Mouse (Mus musculus): ENCODE results near the gene Hps5.
A peak's percentile ranks its signal among the peaks of the same experiment; 100 is the strongest.

Gene Hps5

DNA sequence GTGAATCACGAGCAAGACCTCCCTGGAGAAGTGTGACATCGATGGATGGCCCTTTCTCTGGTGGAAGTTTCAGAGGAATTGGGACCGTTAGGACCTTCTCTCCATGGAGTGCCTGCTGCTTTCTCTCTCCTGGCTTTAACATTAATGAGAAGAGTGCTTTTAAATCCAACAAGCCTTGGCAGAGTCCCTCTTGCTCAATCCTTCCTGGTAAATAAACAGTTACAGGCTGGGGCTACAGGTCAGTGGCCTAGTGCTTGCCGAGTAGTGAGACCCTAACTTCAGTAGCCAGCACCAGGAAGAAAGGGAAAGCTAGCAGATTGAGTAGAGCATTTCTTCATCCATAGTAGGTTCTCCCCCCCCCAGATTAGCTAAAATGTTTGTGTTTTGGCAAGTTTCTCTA is 63.4 kb downstream of the Hps5 start, which contains the start of gene Saa4:
Gene Saa4 (minus strand): TSS at position 146 of the 400 bp plus-strand sequence.
- no peak for DNase-seq

DNA sequence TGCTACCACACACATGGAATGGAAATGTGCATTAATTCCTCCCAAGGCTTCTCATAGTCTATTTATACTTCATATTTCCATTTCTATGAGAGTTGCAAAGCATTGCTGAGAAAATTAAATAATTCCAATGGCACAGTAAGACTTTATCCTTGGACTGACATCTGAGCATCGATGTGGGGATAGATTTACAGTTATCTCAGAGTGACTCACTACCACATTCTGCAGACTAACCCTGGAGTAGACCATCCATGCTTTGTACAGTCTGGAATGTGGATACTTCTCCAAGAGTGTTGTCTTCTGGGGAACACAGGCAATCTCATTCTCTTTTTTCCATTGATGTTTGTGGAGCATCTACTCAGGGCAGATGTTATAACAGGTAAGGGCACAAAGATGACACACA is 68.3 kb downstream of the Hps5 start:
- no peak for DNase-seq

DNA sequence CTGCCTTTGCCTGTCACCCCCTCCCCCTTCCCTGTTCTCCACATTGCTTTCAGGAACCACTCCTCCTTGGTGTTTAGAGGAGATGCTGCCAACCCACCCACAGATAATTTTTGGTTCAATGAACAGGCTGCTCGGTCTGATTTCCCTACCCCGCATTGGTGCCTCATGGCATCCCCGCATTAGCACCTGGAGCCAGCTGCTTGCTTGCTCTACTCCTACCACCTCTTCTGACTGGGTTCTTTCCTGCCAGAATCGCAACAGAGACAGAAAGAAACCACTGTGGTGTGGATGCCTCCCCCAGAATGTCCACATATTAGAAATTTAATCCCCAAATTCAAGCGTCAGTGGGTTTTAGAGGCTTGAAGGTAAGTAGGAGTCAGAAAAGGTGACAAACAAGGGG is 71.5 kb downstream of the Hps5 start:
- no peak for DNase-seq

DNA sequence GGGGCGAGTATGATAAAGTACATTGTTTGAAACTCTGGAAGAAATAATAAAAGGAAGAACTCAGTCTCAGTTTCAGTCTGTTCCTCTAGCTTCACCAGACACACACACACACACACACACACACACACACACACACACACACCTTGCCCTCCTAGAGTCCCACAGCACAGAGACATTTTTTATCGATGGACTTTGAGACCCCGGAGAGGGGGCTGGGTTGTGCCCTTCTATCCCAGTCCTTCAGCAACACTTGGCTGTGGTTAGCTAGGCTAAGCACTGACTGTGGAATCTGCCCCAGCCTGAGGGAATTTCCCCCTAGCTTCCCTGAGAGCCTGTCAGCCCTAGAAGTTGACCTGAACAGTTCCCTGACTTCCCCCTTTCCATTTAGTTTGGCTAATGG is 72.0 kb downstream of the Hps5 start:
- no peak for DNase-seq

DNA sequence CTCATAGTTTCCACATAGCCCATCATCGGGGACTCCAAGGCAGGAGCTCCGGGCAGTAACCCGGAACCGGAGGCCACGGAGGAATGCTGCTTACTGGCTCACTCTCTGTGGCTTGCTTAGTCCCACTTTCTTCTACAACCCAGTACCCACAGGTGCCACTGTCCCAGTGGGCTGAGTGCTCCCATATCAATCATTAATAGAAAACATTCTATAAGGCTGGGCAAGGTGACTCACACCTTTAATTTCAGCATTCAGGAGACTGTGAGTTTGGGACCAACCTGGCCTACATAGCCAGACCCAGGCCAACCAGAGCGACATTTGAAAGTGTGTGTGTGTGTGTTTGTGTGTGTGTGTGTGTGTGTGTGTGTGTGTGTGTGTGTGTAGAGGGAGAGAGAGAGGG is 72.5 kb downstream of the Hps5 start:
- DNase-seq, result no peak

DNA sequence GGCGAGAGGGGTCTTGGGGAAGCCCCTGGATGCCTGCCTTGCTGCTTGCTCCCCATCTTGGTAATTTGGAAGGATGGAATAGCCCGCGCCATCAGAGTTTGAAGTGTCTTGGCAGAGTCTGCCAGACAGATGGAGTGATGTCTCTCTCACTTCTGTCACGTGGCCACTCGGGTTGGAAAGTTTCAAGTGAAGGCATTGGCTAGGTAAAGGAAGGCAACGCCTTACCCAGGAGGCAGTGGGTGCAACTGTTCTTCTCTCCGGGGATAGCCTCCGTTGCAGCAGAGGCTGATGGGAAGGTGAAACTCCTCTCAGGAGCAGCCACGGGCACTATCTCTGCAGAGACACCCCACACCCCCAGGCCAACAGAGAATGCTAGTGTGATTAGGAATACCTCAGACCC is 75.4 kb downstream of the Hps5 start:
- no peak for DNase-seq

DNA sequence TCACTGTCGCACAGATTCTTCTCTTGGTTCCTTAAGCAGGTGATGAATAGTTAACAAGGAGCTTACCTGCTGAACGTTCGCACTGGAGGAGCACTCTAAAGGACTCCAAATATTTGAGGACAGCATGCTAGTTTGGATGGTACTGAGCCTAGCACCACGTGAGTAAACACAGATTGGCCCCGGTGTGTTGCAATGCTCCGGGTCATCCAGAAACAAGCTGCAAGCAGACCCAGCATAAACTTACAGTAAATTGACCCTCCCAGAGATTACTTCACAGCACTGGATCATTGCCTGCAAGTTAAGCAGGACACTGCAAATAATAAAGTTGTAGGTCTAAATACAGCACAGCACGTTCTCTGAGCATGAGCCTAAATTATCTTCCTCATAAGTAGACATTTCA is 76.3 kb downstream of the Hps5 start:
- DNase-seq, result no peak

DNA sequence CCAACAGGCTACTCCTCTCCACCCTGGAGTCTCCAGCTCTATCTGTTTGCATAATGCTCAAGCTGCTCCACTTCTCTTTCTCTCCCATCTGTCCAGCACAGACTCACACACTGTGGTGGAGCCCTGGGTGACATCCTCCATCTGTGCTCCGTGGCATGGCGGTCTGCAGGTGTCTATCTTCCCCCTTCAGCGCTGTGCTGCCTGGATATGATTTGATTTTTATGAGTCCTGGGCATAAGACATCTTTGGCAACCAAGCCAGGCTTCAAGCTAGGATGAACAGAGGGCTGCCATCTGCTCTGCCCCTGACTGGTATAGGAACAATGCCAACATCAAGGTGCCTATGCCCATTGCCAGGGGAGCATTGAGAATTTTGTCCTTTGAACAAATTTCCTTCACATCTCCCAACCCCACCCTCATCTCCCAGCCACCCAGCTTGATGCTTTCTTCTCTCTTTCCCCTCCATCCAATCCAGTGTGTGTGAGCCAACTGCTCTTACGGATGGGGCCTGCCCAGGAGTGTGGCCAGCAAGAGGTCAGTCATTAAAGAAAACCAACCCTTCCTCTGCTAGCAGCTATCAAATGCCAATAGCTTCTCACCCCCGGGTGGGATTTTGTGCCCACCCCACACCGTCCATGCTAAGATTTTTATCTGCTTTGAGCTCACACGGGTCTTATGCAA is 77.1 kb downstream of the Hps5 start:
- no peak for DNase-seq

DNA sequence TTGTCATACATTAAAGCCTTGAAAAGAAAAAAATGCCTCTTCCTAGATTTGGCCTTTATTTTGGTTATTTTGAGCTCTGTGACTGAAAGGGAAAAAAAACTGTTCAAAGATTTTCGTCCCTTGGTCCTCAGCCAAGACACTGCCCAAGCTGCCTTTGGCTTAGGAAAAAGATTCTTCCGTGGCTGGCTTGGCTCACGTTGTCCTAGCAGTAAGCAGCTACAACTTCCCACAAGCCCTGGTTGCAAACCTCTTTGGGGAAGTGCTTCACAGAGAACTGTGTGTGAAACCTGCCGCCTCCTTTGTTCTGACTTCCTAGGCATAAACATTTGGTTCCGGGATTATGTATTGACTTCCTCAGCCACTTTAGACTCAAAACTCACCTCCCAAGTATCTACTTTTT is 79.0 kb downstream of the Hps5 start:
- no peak for DNase-seq

DNA sequence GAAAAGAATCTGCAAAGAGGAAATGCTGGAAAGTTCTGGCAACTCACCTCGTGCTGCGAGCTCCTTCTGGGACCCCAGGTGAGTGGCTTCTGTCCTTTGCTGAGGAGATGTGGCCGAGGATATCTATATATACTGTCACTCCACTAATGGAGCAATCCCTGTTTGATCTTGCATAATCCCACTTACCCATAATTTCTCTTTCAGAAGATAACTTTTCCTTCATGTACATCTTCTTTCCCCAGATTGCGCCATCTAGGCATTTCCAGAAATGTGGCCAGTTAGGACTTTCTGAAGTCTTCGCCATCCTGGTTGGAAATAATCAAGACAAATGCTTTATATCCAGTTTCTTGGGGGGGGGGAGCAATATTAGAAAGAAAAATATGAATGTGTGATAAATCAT is 80.3 kb downstream of the Hps5 start, which contains the start of gene Saa3:
Gene Saa3 (minus strand): TSS at position 101 of the 400 bp plus-strand sequence.
- no peak for DNase-seq

DNA sequence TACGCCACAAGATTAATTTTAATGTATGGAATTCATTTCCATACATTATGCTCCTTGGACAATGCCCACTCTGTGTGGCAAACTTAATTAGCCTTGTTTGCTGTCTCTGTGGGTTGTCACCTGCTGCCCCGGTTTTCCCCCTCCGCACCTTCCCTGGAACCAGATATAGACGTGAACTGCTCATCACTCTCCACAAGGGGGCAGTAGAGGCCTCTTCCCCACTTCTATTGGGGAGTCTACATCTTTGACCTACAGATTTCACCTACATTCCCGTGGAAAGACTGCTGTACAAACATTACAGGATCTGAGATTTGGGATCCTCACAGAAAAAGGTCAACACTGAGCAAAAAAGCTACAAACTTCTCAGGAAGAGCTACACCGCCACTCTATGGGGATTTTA is 81.3 kb downstream of the Hps5 start:
- DNase-seq, result peak; percentile 54

DNA sequence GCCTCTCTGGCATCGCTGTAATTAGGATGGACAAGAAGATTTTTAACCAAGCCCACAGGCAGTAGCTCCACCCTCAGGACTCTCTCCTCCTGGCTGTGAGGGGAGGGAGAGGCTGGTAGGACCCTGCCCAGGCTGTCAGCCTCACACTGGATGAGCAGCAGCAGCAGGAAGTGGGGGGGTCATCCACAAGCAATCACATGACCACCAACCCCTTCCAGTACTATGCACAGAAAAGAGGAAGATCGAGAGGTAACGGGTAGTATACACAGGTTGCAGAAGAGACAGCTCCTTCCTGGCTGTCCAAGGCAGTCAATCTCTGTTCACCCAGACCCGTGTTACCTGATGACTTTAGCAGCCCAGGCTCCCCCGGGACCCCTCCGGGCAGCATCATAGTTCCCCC is 83.6 kb downstream of the Hps5 start:
- DNase-seq, result no peak
